Mouse (Mus musculus): ENCODE results near the gene Cirbp.

GRCm38 (mm10) chr10:80204055-80204454, 38.3 kb downstream of the Cirbp start:
- TF ChIP-seq GATA1 (IDR thresholded peaks at IDR 0.05; ENCODE audit: borderline replicate concordance, low read length) (no peak), FLI1 (IDR thresholded peaks at IDR 0.05; ENCODE audit: low read length) (no peak)
